Mouse (Mus musculus): Measurements from ENCODE around the gene Tmcc3. TPM values are rescaled to one million over a fixed set of nuclear protein-coding genes. Genes with fewer than 3 reads are reported as not detected.

The Tmcc3 gene
- total RNA-seq, 1 experiment from 2014 or later: 0.15 TPM

GRCm38 (mm10) chr10:94350896-94351661, 39.3 kb downstream of the Tmcc3 start:
- ATAC-seq (replicated peaks in 1 of 2; ENCODE audit: insufficient read depth in 1 of 2, low FRiP score in 2 of 2, low TSS enrichment in 1 of 2, low read depth in 1 of 2, poor library complexity in 2 of 2, severe bottlenecking in 2 of 2): no peak

GRCm38 (mm10) chr10:94352172-94352876, 40.6 kb downstream of the Tmcc3 start:
- ATAC-seq (replicated peaks in 1 of 2; ENCODE audit: insufficient read depth in 1 of 2, low FRiP score in 2 of 2, low TSS enrichment in 1 of 2, low read depth in 1 of 2, poor library complexity in 2 of 2, severe bottlenecking in 2 of 2): no peak

- no peak for ATAC-seq (replicated peaks in 1 of 2; ENCODE audit: insufficient read depth in 1 of 2, low FRiP score in 2 of 2, low TSS enrichment in 1 of 2, low read depth in 1 of 2, poor library complexity in 2 of 2, severe bottlenecking in 2 of 2)
Measured at GRCm38 (mm10) chr10:94352877-94353853, 41.4 kb downstream of the Tmcc3 start.

- peak; percentile 51 to 60; a peak in 3 of 4 replicates for ATAC-seq (replicated peaks in 1 of 2; ENCODE audit: insufficient read depth in 1 of 2, low FRiP score in 2 of 2, low TSS enrichment in 1 of 2, low read depth in 1 of 2, poor library complexity in 2 of 2, severe bottlenecking in 2 of 2)
Measured at GRCm38 (mm10) chr10:94354005-94354404, 42.3 kb downstream of the Tmcc3 start.

- no peak; a peak in 1 of 4 replicates for ATAC-seq (replicated peaks in 1 of 2; ENCODE audit: insufficient read depth in 1 of 2, low FRiP score in 2 of 2, low TSS enrichment in 1 of 2, low read depth in 1 of 2, poor library complexity in 2 of 2, severe bottlenecking in 2 of 2)
Measured at GRCm38 (mm10) chr10:94354427-94354826, 42.7 kb downstream of the Tmcc3 start.

DNA sequence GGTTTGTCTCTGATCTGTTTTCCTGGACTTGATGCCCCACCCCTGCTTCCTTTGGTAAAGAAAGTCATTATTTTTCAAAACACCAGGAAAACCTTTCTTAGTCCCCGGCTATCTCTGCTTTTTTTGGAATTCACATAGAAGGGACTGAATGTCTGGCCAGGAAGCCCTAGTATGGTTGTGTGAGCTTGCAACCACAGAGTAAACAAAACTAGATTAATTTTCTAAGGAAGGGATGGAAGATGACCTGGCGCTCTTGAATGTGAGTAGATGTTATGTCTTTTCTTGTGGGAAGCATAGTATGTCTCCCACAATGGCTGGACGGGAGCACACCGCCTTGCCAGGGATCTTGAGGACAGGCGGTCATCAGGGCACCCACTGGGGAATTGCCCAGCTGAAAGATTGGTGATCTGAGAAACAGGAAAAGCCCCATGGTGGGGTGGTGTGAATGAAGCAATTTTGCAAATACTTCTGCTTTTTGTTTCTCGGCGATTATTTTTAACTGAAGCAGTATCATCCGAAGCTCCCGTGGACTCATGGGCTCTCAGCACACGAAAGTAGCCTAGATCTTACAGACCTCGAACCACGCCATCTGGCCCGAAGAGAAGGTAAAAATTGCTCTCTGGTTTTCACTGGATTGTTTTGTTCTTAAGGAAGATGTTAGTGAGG, 44.9 kb downstream of the Tmcc3 start:
- ATAC-seq (replicated peaks in 1 of 2; ENCODE audit: insufficient read depth in 1 of 2, low FRiP score in 2 of 2, low TSS enrichment in 1 of 2, low read depth in 1 of 2, poor library complexity in 2 of 2, severe bottlenecking in 2 of 2): peak; percentile 43 to 56

GRCm38 (mm10) chr10:94360664-94361063, 48.9 kb downstream of the Tmcc3 start:
- no peak for ATAC-seq (replicated peaks in 1 of 2; ENCODE audit: insufficient read depth in 1 of 2, low FRiP score in 2 of 2, low TSS enrichment in 1 of 2, low read depth in 1 of 2, poor library complexity in 2 of 2, severe bottlenecking in 2 of 2)

DNA sequence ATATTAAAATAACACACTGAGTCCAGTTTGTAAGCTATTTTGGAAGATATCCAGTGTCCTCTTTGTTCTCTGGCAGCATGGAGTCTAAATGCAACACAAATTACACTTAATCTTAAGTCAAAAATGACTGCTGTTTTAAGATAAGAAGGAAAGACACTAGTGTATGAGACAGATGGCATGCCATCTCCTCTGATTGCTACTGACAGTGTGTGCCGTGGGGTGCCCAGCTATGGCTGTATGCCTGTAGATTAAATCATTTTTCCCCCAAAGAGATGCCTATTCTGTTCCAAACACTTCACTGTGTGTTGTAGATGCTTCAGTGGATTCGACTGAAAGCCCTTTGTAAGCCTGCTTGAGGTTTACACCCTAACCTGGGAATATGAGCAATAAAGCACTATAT, 59.5 kb downstream of the Tmcc3 start:
- ATAC-seq (replicated peaks in 1 of 2; ENCODE audit: insufficient read depth in 1 of 2, low FRiP score in 2 of 2, low TSS enrichment in 1 of 2, low read depth in 1 of 2, poor library complexity in 2 of 2, severe bottlenecking in 2 of 2): no peak

GRCm38 (mm10) chr10:94376941-94377340, 65.2 kb downstream of the Tmcc3 start:
- ATAC-seq (replicated peaks in 1 of 2; ENCODE audit: insufficient read depth in 1 of 2, low FRiP score in 2 of 2, low TSS enrichment in 1 of 2, low read depth in 1 of 2, poor library complexity in 2 of 2, severe bottlenecking in 2 of 2): no peak

DNA sequence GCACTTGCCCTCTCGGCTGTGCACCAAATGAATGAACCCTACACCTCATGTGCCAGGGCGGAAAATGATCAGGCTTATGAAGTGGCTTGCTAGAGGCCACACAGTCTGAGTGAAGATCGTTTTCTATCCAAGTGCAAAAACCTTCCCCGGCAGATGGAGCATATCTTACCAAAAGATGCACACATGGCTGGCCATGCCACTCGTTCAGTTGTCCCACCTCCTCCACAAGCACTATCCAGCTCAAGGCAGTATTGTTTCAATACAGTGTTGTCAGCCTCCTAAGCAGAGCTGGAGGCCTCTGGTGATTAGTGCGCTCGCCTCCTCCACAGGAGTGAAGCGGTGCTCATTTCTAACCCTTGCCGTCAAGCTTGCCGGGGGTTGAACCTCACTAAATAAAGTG, 66.1 kb downstream of the Tmcc3 start:
- ATAC-seq (replicated peaks in 1 of 2; ENCODE audit: insufficient read depth in 1 of 2, low FRiP score in 2 of 2, low TSS enrichment in 1 of 2, low read depth in 1 of 2, poor library complexity in 2 of 2, severe bottlenecking in 2 of 2): peak in 1 of 2 experiments; percentile 23; a peak in 2 of 4 replicates

GRCm38 (mm10) chr10:94378383-94378782, 66.6 kb downstream of the Tmcc3 start:
- peak; percentile 85 to 91 for ATAC-seq (replicated peaks in 1 of 2; ENCODE audit: insufficient read depth in 1 of 2, low FRiP score in 2 of 2, low TSS enrichment in 1 of 2, low read depth in 1 of 2, poor library complexity in 2 of 2, severe bottlenecking in 2 of 2)

GRCm38 (mm10) chr10:94380082-94380481, 68.3 kb downstream of the Tmcc3 start:
- ATAC-seq (replicated peaks in 1 of 2; ENCODE audit: insufficient read depth in 1 of 2, low FRiP score in 2 of 2, low TSS enrichment in 1 of 2, low read depth in 1 of 2, poor library complexity in 2 of 2, severe bottlenecking in 2 of 2): no peak

DNA sequence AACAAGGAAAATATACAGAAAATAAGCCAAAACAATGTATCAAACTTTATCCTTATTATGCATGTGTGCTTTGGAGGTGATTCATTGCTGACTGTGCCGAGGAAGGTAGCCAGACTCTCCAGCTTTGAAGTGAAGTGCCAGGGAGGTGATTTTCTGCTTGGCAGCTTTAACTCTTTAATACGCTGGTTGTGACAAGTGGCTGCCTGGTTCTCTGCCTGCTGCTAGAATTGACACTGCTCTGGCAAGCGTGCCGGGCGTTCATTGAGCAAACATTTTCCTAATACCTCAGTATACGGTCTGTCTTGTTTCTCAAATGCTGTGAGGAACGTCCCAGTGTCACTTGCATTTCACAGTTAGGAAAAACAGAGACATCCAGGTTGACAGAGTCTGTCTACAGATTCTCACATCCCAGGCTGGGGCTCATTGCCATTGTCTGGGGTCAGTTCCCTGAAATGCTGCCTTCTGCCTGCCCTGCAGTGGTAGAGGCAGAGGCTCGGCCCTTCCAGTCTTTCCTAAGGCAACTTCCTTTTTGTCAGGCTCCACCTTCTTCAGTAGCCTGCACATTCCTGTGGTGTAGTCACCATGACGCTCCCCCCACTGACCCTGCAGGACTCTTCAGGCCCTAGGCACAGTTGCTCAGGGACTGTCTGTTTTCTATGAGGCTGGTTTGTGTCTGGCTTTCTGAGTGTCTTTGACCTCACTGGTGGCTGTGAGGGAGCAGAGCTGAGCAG, 69.1 kb downstream of the Tmcc3 start:
- ATAC-seq (replicated peaks in 1 of 2; ENCODE audit: insufficient read depth in 1 of 2, low FRiP score in 2 of 2, low TSS enrichment in 1 of 2, low read depth in 1 of 2, poor library complexity in 2 of 2, severe bottlenecking in 2 of 2): peak in 1 of 2 experiments; percentile 30; a peak in 1 of 4 replicates

GRCm38 (mm10) chr10:94381393-94381740, 69.6 kb downstream of the Tmcc3 start:
- no peak for ATAC-seq (replicated peaks in 1 of 2; ENCODE audit: insufficient read depth in 1 of 2, low FRiP score in 2 of 2, low TSS enrichment in 1 of 2, low read depth in 1 of 2, poor library complexity in 2 of 2, severe bottlenecking in 2 of 2)

DNA sequence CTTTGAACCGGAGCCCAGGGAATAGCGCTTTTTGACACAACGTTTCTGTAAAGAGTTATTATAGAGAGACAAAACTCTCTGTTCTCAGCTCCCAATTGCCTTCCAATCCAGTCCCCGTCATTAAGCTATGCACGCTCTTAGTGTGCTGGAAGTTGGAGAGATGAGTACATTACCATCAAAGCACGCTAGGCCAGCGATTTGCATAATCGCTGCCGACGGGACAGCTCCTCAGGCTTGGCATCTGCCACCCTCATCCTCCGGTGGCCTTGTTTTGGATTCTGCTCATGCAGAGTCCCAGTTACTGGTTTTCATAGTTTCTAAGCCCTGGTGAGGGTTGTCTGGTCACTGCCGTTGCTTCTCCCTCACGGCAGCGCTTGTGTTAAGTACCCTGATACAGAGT, 70.9 kb downstream of the Tmcc3 start:
- no peak for ATAC-seq (replicated peaks in 1 of 2; ENCODE audit: insufficient read depth in 1 of 2, low FRiP score in 2 of 2, low TSS enrichment in 1 of 2, low read depth in 1 of 2, poor library complexity in 2 of 2, severe bottlenecking in 2 of 2)

GRCm38 (mm10) chr10:94383565-94383964, 71.8 kb downstream of the Tmcc3 start:
- no peak for ATAC-seq (replicated peaks in 1 of 2; ENCODE audit: insufficient read depth in 1 of 2, low FRiP score in 2 of 2, low TSS enrichment in 1 of 2, low read depth in 1 of 2, poor library complexity in 2 of 2, severe bottlenecking in 2 of 2)

GRCm38 (mm10) chr10:94389219-94389618, 77.5 kb downstream of the Tmcc3 start:
- no peak for ATAC-seq (replicated peaks in 1 of 2; ENCODE audit: insufficient read depth in 1 of 2, low FRiP score in 2 of 2, low TSS enrichment in 1 of 2, low read depth in 1 of 2, poor library complexity in 2 of 2, severe bottlenecking in 2 of 2)
